9 mouse cellular contexts compared by ENCODE assay signal in genomic region chr6:55358731-55359143, GRCm38 (mm10). TPM values are rescaled to one million over a fixed set of nuclear protein-coding genes. Genes with fewer than 3 reads are reported as not detected.
DNase-seq lines count a peak whose midpoint lies in the region; ATAC-seq and TF ChIP-seq lines count a peak whose summit lies in the region.
"Had no signal": no experiment of that assay in that cellular context is flagged by ENCODE, and none has a peak within 500 bp of the region (broad histone marks: within the 10 kb centered on the region; RNA-seq: fewer than 3 reads in every experiment).

No protein-coding gene starts in this region.

- no peaks in the 10 kb centered on the region for H3K9me3 ChIP-seq in ES-Bruce4 (replicated peaks; ENCODE audit: control insufficient read depth, insufficient read depth, low read length, poor library complexity, severe bottlenecking)
- H3K9me3 ChIP-seq in liver, embryonic 13.5 days (replicated peaks), result no peaks in the 10 kb centered on the region

- H3K36me3 ChIP-seq in ES-Bruce4 (ENCODE audit: control insufficient read depth, insufficient read depth, low read length, poor library complexity, severe bottlenecking), result no peaks in the 10 kb centered on the region
- H3K36me3 ChIP-seq in liver, embryonic 13.5 days, result no peaks in the 10 kb centered on the region

- H3K27me3 ChIP-seq in ES-Bruce4 (ENCODE audit: control insufficient read depth, insufficient read depth, low read length, poor library complexity, severe bottlenecking), result no peaks in the 10 kb centered on the region
- H3K27me3 ChIP-seq in liver, embryonic 13.5 days, result no peaks in the 10 kb centered on the region

- H3K9ac ChIP-seq in ES-Bruce4 (ENCODE audit: low read depth, poor library complexity, severe bottlenecking), result no peak overlapping the region
- no peak overlapping the region for H3K9ac ChIP-seq in liver, embryonic 13.5 days

- TF ChIP-seq CTCF in ES-Bruce4 (IDR thresholded peaks at IDR 0.05; ENCODE audit: low read depth, low read length), result peak; percentile 37
- TF ChIP-seq CTCF in cortical plate, adult 2 months (IDR thresholded peaks at IDR 0.05; ENCODE audit: extremely low read depth, insufficient read depth, low read length), result peak; percentile 53; the same call in 1 of the 2 replicates

- WGBS in liver, embryonic 13.5 days (ENCODE audit: insufficient replicate concordance), result 9% methylated on average over 2 of the region's 2 CpGs

- peak; percentile 16 for DNase-seq in heart, postnatal 4 days
- no peak for DNase-seq in heart, postnatal 14 days
- peak; percentile 64 for DNase-seq in liver, embryonic 13.5 days
- no peak for DNase-seq in urinary bladder, postnatal 36 days (ENCODE audit: low spot score in 2 of 2)
- DNase-seq in right cerebral cortex, adult 18-20 months, result no peak
- no peak for DNase-seq in lung, postnatal 4 days

- no peak overlapping the region for H3K27ac ChIP-seq in ES-Bruce4 (ENCODE audit: insufficient read depth, low read length)
- no peak overlapping the region for H3K27ac ChIP-seq in cortical plate, adult 2 months (ENCODE audit: insufficient read depth, low read length)
- H3K27ac ChIP-seq in liver, embryonic 13.5 days, result peak overlapping the region; percentile 84

- no peak overlapping the region for H3K4me3 ChIP-seq in ES-Bruce4 (ENCODE audit: low read depth, low read length)
- H3K4me3 ChIP-seq in cortical plate, adult 2 months (ENCODE audit: insufficient read depth, low read length), result no peak overlapping the region
- no peak overlapping the region for H3K4me3 ChIP-seq in liver, embryonic 13.5 days (replicated peaks)
- H3K4me3 ChIP-seq: myocyte had no signal

- intact Hi-C loops in heart, postnatal 14 days (cut with DNase I), result no loop called here

- peak overlapping the region; percentile 26 for H3K4me2 ChIP-seq in liver, embryonic 13.5 days

- TF ChIP-seq POLR2A in ES-Bruce4 (IDR thresholded peaks at IDR 0.05; ENCODE audit: insufficient read depth, low read length), result no peak
- no peak for TF ChIP-seq POLR2A in cortical plate, adult 2 months (IDR thresholded peaks at IDR 0.05; ENCODE audit: extremely low read depth, insufficient read depth, low read length)

- peak; percentile 95 for ATAC-seq in liver, embryonic 13.5 days (ENCODE audit: low read depth)

- TF ChIP-seq EP300 in ES-Bruce4 (IDR thresholded peaks at IDR 0.05; ENCODE audit: insufficient read depth, low read depth, low read length), result no peak

- H3K4me1 ChIP-seq in ES-Bruce4 (ENCODE audit: control insufficient read depth, insufficient read depth, low read length), result peaks cover 5% of the 10 kb centered on the region
- no peaks in the 10 kb centered on the region for H3K4me1 ChIP-seq in cortical plate, adult 2 months (ENCODE audit: control insufficient read depth, insufficient read depth, low read length)
- peaks cover 81% of the 10 kb centered on the region for H3K4me1 ChIP-seq in liver, embryonic 13.5 days (replicated peaks)

RNA-seq across cellular contexts. Expression of gene Ghrhr, which starts 17.4 kb away (rescaled TPM):
- not detected for total RNA-seq in heart, postnatal 4 days (2021)
- total RNA-seq in heart, postnatal 14 days (2021), result not detected
- polyA plus RNA-seq in ES-Bruce4 (2011; ENCODE audit: insufficient read depth, insufficient read length, low read depth, missing spikeins), result not detected in 2 replicates
- 0.06 TPM in 1 of 2 replicates, not detected in the other for polyA plus RNA-seq in cortical plate, adult 2 months (2012; rRNA removed)
- 0.06 and 0.08 TPM in 2 replicates for polyA plus RNA-seq in liver, embryonic 13.5 days (2015; fragmentation: Nextera tagmentation; extraction: Ambion mirVana)
- polyA plus RNA-seq: myocyte had no signal

RNA-seq across cellular contexts. Expression of gene Aqp1, which starts 22.5 kb away (rescaled TPM):
- total RNA-seq in heart, postnatal 4 days (2021), result 10 to 100 TPM; 87.4 to 98.8 TPM
- 100 to 1,000 TPM; 397 to 446 TPM for total RNA-seq in heart, postnatal 14 days (2021)
- polyA plus RNA-seq in ES-Bruce4 (2011; ENCODE audit: insufficient read depth, insufficient read length, low read depth, missing spikeins), result 0.43 and 0.60 TPM in 2 replicates
- 0.64 and 0.98 TPM in 2 replicates for polyA plus RNA-seq in cortical plate, adult 2 months (2012; rRNA removed)
- 41.7 and 45.2 TPM in 2 replicates for polyA plus RNA-seq in liver, embryonic 13.5 days (2015; fragmentation: Nextera tagmentation; extraction: Ambion mirVana)

Comparison
In these comparisons a context has a peak if more than half of its experiments do, and no peak if none do; other contexts are left out.
1. DNase-seq: peak in heart, postnatal 4 days (single experiment) and liver, embryonic 13.5 days (single experiment); none in heart, postnatal 14 days (0 of 2), urinary bladder, postnatal 36 days (0 of 2), right cerebral cortex, adult 18-20 months (single experiment) and lung, postnatal 4 days (0 of 2).
2. RNA of gene Aqp1, which starts 22.5 kb away (polyA plus RNA-seq): 41.7 to 45.2 TPM in liver, embryonic 13.5 days; 0.64 to 0.98 TPM in cortical plate, adult 2 months and 0.43 to 0.60 TPM in ES-Bruce4; every median in the first group is over 10 times any median in the second.